Mouse (Mus musculus) hematopoietic stem cell, adult 5-6 weeks (primary cell): ENCODE data around the gene Olfr1336. TPM values are rescaled to one million over a fixed set of nuclear protein-coding genes. Genes with fewer than 3 reads are reported as not detected.

Source experiments
- total RNA-seq: library from RNA; stranded (forward); fragments of 172-1452, 232-1000 nt; gene quantifications from 2 replicates; pipeline ENCODE4 v1.2.3, GENCODE M21; 2017

The Olfr1336 gene
- total RNA-seq, 1 experiment from 2014 or later: not detected

Other genes starting within 250 kb of the Olfr1336 start
- gene Zscan5b, start 233.9 kb upstream of the Olfr1336 start, total RNA-seq: not detected in 2 replicates
- gene Epp13, start 203.5 kb upstream of the Olfr1336 start, total RNA-seq: not detected in 2 replicates
- gene Zfp667, start 169.6 kb upstream of the Olfr1336 start, total RNA-seq: 6.8 and 15.9 TPM in 2 replicates
- 4.4 and 5.0 TPM in 2 replicates for gene Zfp583, start 124.9 kb upstream of the Olfr1336 start, total RNA-seq
- 1.8 TPM in 2 replicates for gene Gm3854, start 112.4 kb upstream of the Olfr1336 start, total RNA-seq
- gene Zfp78, start 92.9 kb upstream of the Olfr1336 start, total RNA-seq: 6.7 and 11.2 TPM in 2 replicates
- gene Zfp28, start 72.9 kb upstream of the Olfr1336 start, total RNA-seq: 7.3 and 7.4 TPM in 2 replicates
- gene Smim17, start 57.5 kb upstream of the Olfr1336 start, total RNA-seq: not detected in 2 replicates
- gene Gm20715, start 45.9 kb upstream of the Olfr1336 start, total RNA-seq: not detected in 2 replicates
- not detected in 2 replicates for gene Olfr1344, start 17.5 kb upstream of the Olfr1336 start, total RNA-seq
- gene Olfr1346, start 10.9 kb downstream of the Olfr1336 start, total RNA-seq: not detected in 2 replicates
- gene Olfr5, start 30.8 kb downstream of the Olfr1336 start, total RNA-seq: not detected in 2 replicates
- not detected in 2 replicates for gene Olfr1347, start 43.6 kb downstream of the Olfr1336 start, total RNA-seq
- gene Olfr1348, start 52.6 kb downstream of the Olfr1336 start, total RNA-seq: not detected in 2 replicates
- not detected in 2 replicates for gene Olfr1349, start 66.8 kb downstream of the Olfr1336 start, total RNA-seq
- gene Olfr1350, start 108.7 kb downstream of the Olfr1336 start, total RNA-seq: not detected in 2 replicates
- not detected in 2 replicates for gene Zim1, start 240.3 kb downstream of the Olfr1336 start, total RNA-seq